Mouse (Mus musculus): ENCODE measurements at regions not wholly inside any gene's neighbourhood (a gene's known extent, or its start where the extent isn't known, plus 50 kb on each side); places are given as distances from the start of the nearest gene placed in this dataset.

DNA sequence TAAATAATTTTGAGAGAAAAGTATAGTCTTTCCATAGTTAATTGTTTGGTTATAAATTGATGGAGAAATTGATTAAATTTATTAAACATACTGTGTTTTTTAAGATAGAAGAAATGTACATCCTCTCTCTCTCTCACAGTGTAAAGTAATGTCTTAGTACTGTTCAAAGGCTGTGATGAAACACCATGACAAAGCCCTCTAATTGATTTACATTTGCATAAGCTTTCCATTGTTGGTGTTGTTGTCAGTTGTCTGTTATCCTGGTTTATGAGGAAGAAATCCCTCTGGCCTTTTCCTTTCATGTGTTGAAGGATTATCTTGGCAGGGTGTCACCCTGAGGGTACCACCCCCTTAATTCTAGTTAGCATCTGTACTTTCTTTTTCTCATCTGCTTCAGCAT lies 207.2 kb upstream of the Dmd start:
- no peak overlapping the region for H3K4me3 ChIP-seq
- H3K27ac ChIP-seq = no peak overlapping the region
- TF ChIP-seq CTCF (conservative IDR thresholded peaks at IDR 0.05) = no peak
- DNase-seq (ENCODE audit: low spot score in 2 of 2) = no peak

DNA sequence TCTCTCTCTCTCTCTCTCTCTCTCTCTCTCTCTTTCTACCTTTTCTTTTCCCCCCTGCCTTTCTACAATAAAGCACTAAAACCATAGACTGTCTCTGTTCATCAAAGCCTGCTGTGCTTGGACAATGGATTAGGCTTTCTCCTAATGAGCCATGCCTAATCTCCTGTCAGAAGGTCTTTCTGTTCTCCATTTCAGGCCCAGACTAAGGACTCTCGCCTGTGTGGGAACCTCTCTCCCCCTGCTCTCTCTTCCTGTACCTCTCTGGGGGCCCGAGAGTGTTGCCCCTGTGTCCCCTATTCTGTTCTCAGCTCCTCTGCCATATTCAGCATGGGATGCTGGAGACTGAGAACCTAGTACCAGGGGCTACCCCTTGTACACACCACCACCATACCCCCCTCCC lies 184.5 kb upstream of the Dmd start:
- Histone ChIP-seq H3K27ac (no peak overlapping the region), H3K4me3 (no peak overlapping the region)
- TF ChIP-seq CTCF (conservative IDR thresholded peaks at IDR 0.05) = no peak
- DNase-seq (ENCODE audit: low spot score in 2 of 2) = no peak

- H3K27ac ChIP-seq = no peak overlapping the region
- DNase-seq (ENCODE audit: low spot score in 2 of 2) = no peak
- no peak overlapping the region for H3K4me3 ChIP-seq
- no peak for TF ChIP-seq CTCF (conservative IDR thresholded peaks at IDR 0.05)
Measured at GRCm38 (mm10) chrX:82809171-82809570, 139.5 kb upstream of the Dmd start.

- Histone ChIP-seq H3K4me3 (peak overlapping the region; percentile 53), H3K27ac (peak overlapping the region; percentile 76)
- TF ChIP-seq CTCF (conservative IDR thresholded peaks at IDR 0.05) = peak; percentile 12; the same call in 1 of the 2 replicates
- peak; percentile 10 for DNase-seq (ENCODE audit: low spot score in 2 of 2)
Measured at GRCm38 (mm10) chrX:82814618-82815017, 134.1 kb upstream of the Dmd start.

GRCm38 (mm10) chrX:82817045-82817444 lies 131.6 kb upstream of the Dmd start:
- peak; percentile 13 to 45 for DNase-seq (ENCODE audit: low spot score in 2 of 2)
- peak; percentile 71 for TF ChIP-seq CTCF (conservative IDR thresholded peaks at IDR 0.05)
- H3K4me3 ChIP-seq = peak overlapping the region; percentile 53
- H3K27ac ChIP-seq = peak overlapping the region; percentile 76

- no peak for TF ChIP-seq CTCF (conservative IDR thresholded peaks at IDR 0.05)
- no peak for DNase-seq (ENCODE audit: low spot score in 2 of 2)
- Histone ChIP-seq H3K27ac (no peak overlapping the region), H3K4me3 (no peak overlapping the region)
Measured at GRCm38 (mm10) chrX:82823606-82824005, 125.1 kb upstream of the Dmd start.

GRCm38 (mm10) chrX:82866116-82866515 lies 82.6 kb upstream of the Dmd start:
- H3K4me3 ChIP-seq = no peak overlapping the region
- no peak for DNase-seq (ENCODE audit: low spot score in 2 of 2)
- H3K27ac ChIP-seq = no peak overlapping the region
- TF ChIP-seq CTCF (conservative IDR thresholded peaks at IDR 0.05) = no peak
